Mouse (Mus musculus) cerebellum, adult 11-12 months (tissue): ENCODE data around the gene Tet3.

Experiments
- DNase-seq: peaks from one replicate; pipeline ENCODE4 v3.0.0; 2022

Tet3 gene

GRCm38 (mm10) chr6:83322794-83323193 is 136.1 kb downstream of the Tet3 start:
- no peak for DNase-seq

DNA sequence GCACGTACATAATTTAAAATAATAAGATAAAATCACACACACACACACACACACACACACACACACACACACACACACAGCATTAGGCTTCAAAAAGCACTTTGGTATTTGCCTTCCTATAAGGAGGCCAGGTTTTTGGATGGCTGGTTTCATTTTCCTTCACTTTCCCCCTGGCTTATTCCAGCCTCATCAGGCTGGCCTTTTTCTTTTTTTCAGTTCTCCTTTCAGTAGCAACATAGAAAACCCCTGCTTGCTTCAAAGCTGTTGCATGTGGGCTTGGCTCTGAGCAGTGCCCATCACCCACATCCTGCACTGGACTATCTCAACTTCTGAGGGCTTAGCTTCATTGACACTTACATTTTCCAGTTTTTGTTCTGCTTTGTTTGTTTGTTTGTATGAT is 137.0 kb downstream of the Tet3 start:
- DNase-seq: no peak

DNA sequence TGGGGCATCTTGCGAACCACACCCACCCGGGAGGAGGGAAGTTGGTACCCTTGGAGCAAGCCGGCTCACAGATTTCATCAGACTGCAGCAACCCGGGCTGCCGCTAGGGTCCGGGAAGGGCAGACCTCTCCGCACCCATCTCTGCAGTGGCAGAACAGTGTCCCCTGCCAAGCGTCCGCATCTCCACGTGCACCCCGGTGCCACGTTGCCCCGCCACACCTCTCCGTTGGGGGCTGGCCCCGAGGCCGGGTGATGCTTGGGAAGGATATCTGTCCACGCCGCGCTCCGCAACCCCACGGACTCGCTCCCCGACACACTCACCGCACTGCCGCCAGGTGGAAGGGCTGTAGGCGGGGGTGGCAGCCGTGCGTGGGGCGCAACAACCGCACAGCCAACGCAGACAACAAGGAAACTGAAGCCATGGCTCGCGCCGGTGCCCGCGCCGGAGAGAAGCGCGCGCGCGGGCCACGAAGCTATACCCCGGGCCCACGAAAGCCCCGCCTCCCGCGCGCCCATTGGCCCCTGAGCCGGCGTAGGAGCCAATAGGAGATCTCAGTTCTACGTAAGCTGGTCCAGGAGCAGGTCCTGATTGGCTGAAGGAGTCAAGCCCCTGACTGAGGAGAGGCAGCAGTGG is 141.7 kb downstream of the Tet3 start:
- DNase-seq: peak; percentile 93

- no peak for DNase-seq
These were observed 142.9 kb downstream of the Tet3 start for GRCm38 (mm10) chr6:83316022-83316421.

- no peak for DNase-seq
These were observed 143.6 kb downstream of the Tet3 start for GRCm38 (mm10) chr6:83315293-83315692.

- no peak for DNase-seq
These were observed 146.4 kb downstream of the Tet3 start for GRCm38 (mm10) chr6:83312514-83312913.
